ENCODE assay signal across 8 mouse cellular contexts in the genomic region with DNA sequence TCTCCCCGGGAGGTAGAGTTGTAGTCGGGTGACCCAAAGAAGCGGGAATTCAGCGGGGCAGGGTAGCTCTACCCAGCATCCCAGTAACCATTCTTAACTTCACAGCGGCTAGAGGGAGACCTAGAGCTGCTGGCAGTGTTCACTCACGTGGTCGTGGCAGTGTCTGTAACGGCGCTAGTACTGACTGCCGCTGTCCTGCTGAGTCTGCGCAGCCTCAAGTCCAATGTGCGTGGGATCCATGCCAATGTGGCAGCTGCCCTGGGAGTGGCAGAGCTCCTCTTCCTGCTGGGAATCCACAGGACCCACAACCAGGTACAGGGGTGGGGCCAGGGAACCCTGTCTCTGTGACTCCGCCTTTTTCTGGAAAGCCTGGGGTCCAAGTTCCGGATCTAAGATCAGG. TPM values are rescaled to one million over a fixed set of nuclear protein-coding genes. Genes with fewer than 3 reads are reported as not detected.
DNase-seq lines count a peak whose midpoint lies in the region; ATAC-seq and TF ChIP-seq lines count a peak whose summit lies in the region.

No protein-coding gene starts in this region.

- intact Hi-C loops in heart, postnatal 36 days (cut with DNase I): no loop called here

- no peak overlapping the region for H3K9ac ChIP-seq in forebrain, embryonic 14.5 days (ENCODE audit: low read length)
- H3K9ac ChIP-seq in lung, embryonic 16.5 days (ENCODE audit: low read length): peak overlapping the region; percentile 28; the same call in 1 of the 2 replicates
- no peak overlapping the region for H3K9ac ChIP-seq in stomach, embryonic 14.5 days (replicated peaks; ENCODE audit: low read depth, low read length)

- no peak overlapping the region for H3K27ac ChIP-seq in forebrain, embryonic 14.5 days (ENCODE audit: low read depth, low read length)
- H3K27ac ChIP-seq in layer of hippocampus, adult 2 months: no peak overlapping the region
- no peak overlapping the region for H3K27ac ChIP-seq in lung, embryonic 16.5 days (ENCODE audit: low read length)
- no peak overlapping the region for H3K27ac ChIP-seq in stomach, embryonic 14.5 days (ENCODE audit: low read length)

- H3K4me3 ChIP-seq in C2C12 (ENCODE audit: insufficient read depth, poor library complexity, severe bottlenecking): no peak overlapping the region
- H3K4me3 ChIP-seq in forebrain, embryonic 14.5 days (ENCODE audit: low read depth, low read length): no peak overlapping the region
- H3K4me3 ChIP-seq in layer of hippocampus, adult 2 months: no peak overlapping the region
- no peak overlapping the region for H3K4me3 ChIP-seq in lung, embryonic 16.5 days (ENCODE audit: low read length)
- H3K4me3 ChIP-seq in stomach, embryonic 14.5 days (ENCODE audit: low read depth, low read length): no peak overlapping the region

- H3K4me2 ChIP-seq in forebrain, embryonic 14.5 days (ENCODE audit: low read length): 0 out of 2 replicates have a peak overlapping the region, but pooled peaks have one; percentile 5
- H3K4me2 ChIP-seq in lung, embryonic 16.5 days (ENCODE audit: low read depth, low read length): peak overlapping the region; percentile 18; the same call in 1 of the 2 replicates
- H3K4me2 ChIP-seq in stomach, embryonic 14.5 days (replicated peaks; ENCODE audit: low read depth, low read length): peak overlapping the region; percentile 22; the same call in 1 of the 2 replicates

- 20% methylated on average over 14 of the region's 14 CpGs for WGBS in forebrain, embryonic 14.5 days
- 7% methylated on average over 14 of the region's 14 CpGs for WGBS in lung, embryonic 16.5 days
- 14% methylated on average over 14 of the region's 14 CpGs for WGBS in stomach, embryonic 14.5 days

- H3K36me3 ChIP-seq in C2C12 (ENCODE audit: control insufficient read depth, insufficient read depth): no peaks in the 10 kb centered on the region
- peaks cover 95% of the 10 kb centered on the region for H3K36me3 ChIP-seq in forebrain, embryonic 14.5 days (ENCODE audit: control insufficient read depth, insufficient read depth, low read length)
- no peaks in the 10 kb centered on the region for H3K36me3 ChIP-seq in lung, embryonic 16.5 days (ENCODE audit: control insufficient read depth, insufficient read depth, low read length)
- H3K36me3 ChIP-seq in stomach, embryonic 14.5 days (ENCODE audit: control insufficient read depth, insufficient read depth, low read length): no peaks in the 10 kb centered on the region

- peak; percentile 20 for TF ChIP-seq CTCF in C2C12 (IDR thresholded peaks at IDR 0.05; ENCODE audit: control insufficient read depth, insufficient read depth, insufficient read length)
- TF ChIP-seq CTCF in brain, embryonic 14.5 days (IDR thresholded peaks at IDR 0.05; ENCODE audit: borderline replicate concordance, extremely low read depth, insufficient read depth, insufficient read length): peak; percentile 22; the same call in 1 of the 2 replicates
- TF ChIP-seq CTCF in layer of hippocampus, adult 2 months (conservative IDR thresholded peaks at IDR 0.05): peak; percentile 71

- ATAC-seq in forebrain, embryonic 14.5 days: peak; percentile 45; the same call in 1 of the 2 replicates
- ATAC-seq in lung, embryonic 16.5 days (ENCODE audit: low read depth): 0 out of 2 replicates have a peak, but pooled peaks have one; percentile 41
- ATAC-seq in stomach, embryonic 14.5 days (ENCODE audit: insufficient number of reproducible peaks, insufficient read depth, low FRiP score, low read depth): peak; percentile 31; the same call in 1 of the 2 replicates

- H3K79me2 ChIP-seq in C2C12 (ENCODE audit: control insufficient read depth, insufficient read depth): no peaks in the 10 kb centered on the region

- no peak for TF ChIP-seq POLR2A in brain, embryonic 14.5 days (IDR thresholded peaks at IDR 0.05; ENCODE audit: borderline replicate concordance, extremely low read depth, insufficient read depth, insufficient read length, poor library complexity, severe bottlenecking)

- H3ac ChIP-seq in C2C12 (ENCODE audit: control insufficient read depth, insufficient read length, low read depth): no peak overlapping the region

- no peaks in the 10 kb centered on the region for H3K9me3 ChIP-seq in forebrain, embryonic 14.5 days (replicated peaks; ENCODE audit: control insufficient read depth, low read length)
- H3K9me3 ChIP-seq in lung, embryonic 16.5 days (ENCODE audit: control insufficient read depth, low read length): no peaks in the 10 kb centered on the region
- H3K9me3 ChIP-seq in stomach, embryonic 14.5 days (ENCODE audit: control insufficient read depth, low read depth, low read length): no peaks in the 10 kb centered on the region

- H3K4me1 ChIP-seq in forebrain, embryonic 14.5 days (ENCODE audit: control insufficient read depth, insufficient read depth, low read length): no peaks in the 10 kb centered on the region
- peaks cover 3% of the 10 kb centered on the region; the same call in 1 of the 2 replicates for H3K4me1 ChIP-seq in lung, embryonic 16.5 days (replicated peaks; ENCODE audit: control insufficient read depth, insufficient read depth, low read length)
- H3K4me1 ChIP-seq in stomach, embryonic 14.5 days (ENCODE audit: control insufficient read depth, insufficient read depth, low read length): no peaks in the 10 kb centered on the region

- DNase-seq in brain, embryonic 14.5 days (ENCODE audit: low read depth): peak; percentile 72
- DNase-seq in forebrain, embryonic 14.5 days (ENCODE audit: low spot score): peak; percentile 60
- peak; percentile 32 to 36 for DNase-seq in heart, postnatal 36 days
- DNase-seq in layer of hippocampus, adult 2 months (ENCODE audit: low spot score in 2 of 2): peak; percentile 51 to 63
- DNase-seq in B cell, adult 2 months: no peak

- H3K79me3 ChIP-seq in C2C12 (ENCODE audit: low read depth): no peaks in the 10 kb centered on the region

- peaks cover 32% of the 10 kb centered on the region for H3K27me3 ChIP-seq in C2C12 (ENCODE audit: control insufficient read depth, insufficient read depth, insufficient read length)
- H3K27me3 ChIP-seq in forebrain, embryonic 14.5 days (replicated peaks; ENCODE audit: control insufficient read depth, insufficient read depth, low read length): no peaks in the 10 kb centered on the region
- peaks cover 6% of the 10 kb centered on the region; the same call in 1 of the 2 replicates for H3K27me3 ChIP-seq in lung, embryonic 16.5 days (ENCODE audit: control insufficient read depth, insufficient read depth, low read depth, low read length)
- H3K27me3 ChIP-seq in stomach, embryonic 14.5 days (ENCODE audit: control insufficient read depth, insufficient read depth, low read length): no peaks in the 10 kb centered on the region

TF ChIP-seq in C2C12, 6 proteins besides CTCF, POLR2A, EP300 and RAD21:
- TF ChIP-seq MAX (IDR thresholded peaks at IDR 0.05) (no peak), FOSL1 (IDR thresholded peaks at IDR 0.05; ENCODE audit: insufficient read depth, low read length, poor library complexity, severe bottlenecking) (no peak), USF1 (IDR thresholded peaks at IDR 0.05; ENCODE audit: low read depth) (no peak), MYOD1 (IDR thresholded peaks at IDR 0.05; ENCODE audit: control insufficient read depth, insufficient read length, low read depth) (no peak), CEBPB (IDR thresholded peaks at IDR 0.05; ENCODE audit: low read depth) (no peak), MYOG (IDR thresholded peaks at IDR 0.05; ENCODE audit: control insufficient read depth, extremely low read depth, insufficient read length) (no peak)

RNA-seq across cellular contexts. Expression of gene Slc26a6, which starts 10.1 kb away (rescaled TPM):
- 4.3 TPM for polyA plus RNA-seq in C2C12 (2012; fragmentation: generic; extraction: Trizol)
- polyA plus RNA-seq in brain, embryonic 14.5 days (2012; rRNA removed): 22.4 and 23.1 TPM in 2 replicates
- polyA plus RNA-seq in forebrain, embryonic 14.5 days (2014; fragmentation: Nextera tagmentation; extraction: Ambion mirVana): 10.6 and 14.7 TPM in 2 replicates
- total RNA-seq in heart, postnatal 36 days (2021): 10 to 100 TPM; 26.8 to 29.2 TPM
- total RNA-seq in layer of hippocampus, adult 2 months (2021): 10 to 100 TPM; 16.6 to 22.3 TPM
- polyA plus RNA-seq in lung, embryonic 16.5 days (2015; fragmentation: Nextera tagmentation; extraction: Ambion mirVana): 10.0 and 11.2 TPM in 2 replicates
- polyA plus RNA-seq in stomach, embryonic 14.5 days (2014; fragmentation: Nextera tagmentation; extraction: Ambion mirVana): 17.8 and 19.1 TPM in 2 replicates

RNA-seq across cellular contexts. Expression of gene Celsr3, which starts 16.9 kb away (rescaled TPM):
- 0.05 TPM for polyA plus RNA-seq in C2C12 (2012; fragmentation: generic; extraction: Trizol)
- polyA plus RNA-seq in brain, embryonic 14.5 days (2012; rRNA removed): 110 and 130 TPM in 2 replicates
- 10.7 and 17.6 TPM in 2 replicates for polyA plus RNA-seq in forebrain, embryonic 14.5 days (2014; fragmentation: Nextera tagmentation; extraction: Ambion mirVana)
- total RNA-seq in heart, postnatal 36 days (2021): under 1 TPM in 1 of 2 experiments, not detected in 1; 0.14 TPM
- 10 to 100 TPM; 66.4 to 79.6 TPM for total RNA-seq in layer of hippocampus, adult 2 months (2021)
- polyA plus RNA-seq in lung, embryonic 16.5 days (2015; fragmentation: Nextera tagmentation; extraction: Ambion mirVana): 0.11 and 0.14 TPM in 2 replicates
- polyA plus RNA-seq in stomach, embryonic 14.5 days (2014; fragmentation: Nextera tagmentation; extraction: Ambion mirVana): 1.3 and 1.8 TPM in 2 replicates

RNA-seq across cellular contexts. Expression of gene Nckipsd, which starts 34.8 kb away (rescaled TPM):
- 7.5 TPM for polyA plus RNA-seq in C2C12 (2012; fragmentation: generic; extraction: Trizol)
- 34.3 and 38.5 TPM in 2 replicates for polyA plus RNA-seq in brain, embryonic 14.5 days (2012; rRNA removed)
- 13.6 and 19.2 TPM in 2 replicates for polyA plus RNA-seq in forebrain, embryonic 14.5 days (2014; fragmentation: Nextera tagmentation; extraction: Ambion mirVana)
- 1 to 10 TPM; 7.2 to 9.4 TPM for total RNA-seq in heart, postnatal 36 days (2021)
- total RNA-seq in layer of hippocampus, adult 2 months (2021): 10 to 100 TPM; 68.8 to 71.3 TPM
- polyA plus RNA-seq in lung, embryonic 16.5 days (2015; fragmentation: Nextera tagmentation; extraction: Ambion mirVana): 13.2 and 15.4 TPM in 2 replicates
- 11.9 and 15.3 TPM in 2 replicates for polyA plus RNA-seq in stomach, embryonic 14.5 days (2014; fragmentation: Nextera tagmentation; extraction: Ambion mirVana)

RNA-seq across cellular contexts. Expression of gene Ip6k2, which starts 59.4 kb away (rescaled TPM):
- 37.1 TPM for polyA plus RNA-seq in C2C12 (2012; fragmentation: generic; extraction: Trizol)
- 352 and 472 TPM in 2 replicates for polyA plus RNA-seq in brain, embryonic 14.5 days (2012; rRNA removed)
- polyA plus RNA-seq in forebrain, embryonic 14.5 days (2014; fragmentation: Nextera tagmentation; extraction: Ambion mirVana): 217 and 221 TPM in 2 replicates
- 10 to 100 TPM; 21.3 to 23.6 TPM for total RNA-seq in heart, postnatal 36 days (2021)
- 100 to 1,000 TPM; 249 to 251 TPM for total RNA-seq in layer of hippocampus, adult 2 months (2021)
- polyA plus RNA-seq in lung, embryonic 16.5 days (2015; fragmentation: Nextera tagmentation; extraction: Ambion mirVana): 62.1 and 68.1 TPM in 2 replicates
- polyA plus RNA-seq in stomach, embryonic 14.5 days (2014; fragmentation: Nextera tagmentation; extraction: Ambion mirVana): 118 and 123 TPM in 2 replicates

Comparison
In these comparisons a context has a peak if more than half of its experiments do, and no peak if none do; other contexts are left out.
1. CTCF ChIP-seq: peak in every context shown above with its lines; median percentile 71 in layer of hippocampus, adult 2 months; 22 in brain, embryonic 14.5 days; 20 in C2C12.
2. DNase-seq: peak in brain, embryonic 14.5 days (single experiment), forebrain, embryonic 14.5 days (single experiment), heart, postnatal 36 days (2 of 2) and layer of hippocampus, adult 2 months (2 of 2); none in B cell, adult 2 months (0 of 2).
3. Peak in every context shown above with its lines, with median percentiles within 50 percentile points of each other: ATAC-seq and H3K4me2 ChIP-seq.